Mouse (Mus musculus): ENCODE measurements around the gene Nlgn3. TPM values are rescaled to one million over a fixed set of nuclear protein-coding genes. Genes with fewer than 3 reads are reported as not detected.
A peak's percentile ranks its signal among the peaks of the same experiment; 100 is the strongest.

Gene Nlgn3
- total RNA-seq (2021): 10 to 100 TPM; 13.4 to 13.6 TPM
- long read RNA-seq, experiment 1, full-length matches to known transcripts: 4 of 9 reads
- long read RNA-seq, experiment 1, partial matches to known transcripts: 0 of 9 reads
- long read RNA-seq, experiment 1, other reads (novel, unspliced or antisense): 5 of 9 reads
- long read RNA-seq, experiment 2, full-length matches to known transcripts: 1 of 2 reads
- long read RNA-seq, experiment 2, partial matches to known transcripts: 0 of 2 reads
- long read RNA-seq, experiment 2, other reads (novel, unspliced or antisense): 1 of 2 reads

GRCm38 (mm10) chrX:101299055-101299454 is at the start of gene Nlgn3:
Gene Nlgn3, plus strand, starts transcription at chrX:101299168.
- DNase-seq (ENCODE audit: low spot score in 2 of 2): peak in 1 of 2 experiments; percentile 4

DNA sequence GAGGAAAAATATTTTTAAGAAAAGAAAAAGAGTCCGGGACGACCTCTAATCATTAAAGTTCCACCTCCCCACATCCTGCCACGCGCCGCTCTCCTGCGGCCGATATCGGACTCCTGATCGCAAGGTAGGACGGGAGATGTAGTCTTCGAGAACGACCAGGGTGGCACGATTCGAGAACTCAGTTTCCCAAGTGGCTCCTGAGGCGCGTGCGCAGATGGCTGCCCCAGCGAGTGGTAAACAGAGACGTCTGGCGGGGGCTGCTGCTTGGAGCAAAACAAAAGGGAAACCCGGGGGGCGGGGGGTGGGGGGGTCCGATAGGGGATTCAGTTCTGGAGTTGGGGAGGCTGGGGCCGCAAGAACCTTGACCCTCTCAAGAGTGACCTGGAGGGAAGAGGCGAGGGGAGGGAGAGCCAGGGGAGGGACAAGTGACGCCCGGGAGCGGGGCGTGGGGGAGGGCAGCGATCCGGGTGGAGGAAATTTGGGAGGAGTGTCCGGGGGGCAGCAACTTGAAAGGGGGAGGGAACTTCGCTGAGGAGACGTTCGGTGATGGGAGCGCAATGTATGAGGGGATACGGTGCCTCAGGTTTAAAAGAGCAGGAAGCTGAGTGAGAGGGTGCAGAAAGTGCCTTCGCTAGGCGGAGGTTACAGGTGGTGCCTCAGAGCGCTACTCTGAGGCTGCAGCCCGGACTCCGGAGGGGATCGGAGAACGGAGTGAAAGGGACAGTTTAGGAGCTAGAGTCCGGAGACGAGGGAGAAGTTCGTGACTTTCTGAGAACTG is 44.8 kb upstream of the Nlgn3 start, which contains the start of gene Foxo4:
Gene Foxo4 (plus strand): TSS at position 577 of the 778 bp plus-strand sequence.
- DNase-seq (ENCODE audit: low spot score in 2 of 2): peak; percentile 44 to 66

GRCm38 (mm10) chrX:101254740-101255139 is 44.2 kb upstream of the Nlgn3 start:
- DNase-seq (ENCODE audit: low spot score in 2 of 2): no peak

- no peak for DNase-seq (ENCODE audit: low spot score in 2 of 2)
Observed at GRCm38 (mm10) chrX:101256603-101257002, 42.4 kb upstream of the Nlgn3 start.

DNA sequence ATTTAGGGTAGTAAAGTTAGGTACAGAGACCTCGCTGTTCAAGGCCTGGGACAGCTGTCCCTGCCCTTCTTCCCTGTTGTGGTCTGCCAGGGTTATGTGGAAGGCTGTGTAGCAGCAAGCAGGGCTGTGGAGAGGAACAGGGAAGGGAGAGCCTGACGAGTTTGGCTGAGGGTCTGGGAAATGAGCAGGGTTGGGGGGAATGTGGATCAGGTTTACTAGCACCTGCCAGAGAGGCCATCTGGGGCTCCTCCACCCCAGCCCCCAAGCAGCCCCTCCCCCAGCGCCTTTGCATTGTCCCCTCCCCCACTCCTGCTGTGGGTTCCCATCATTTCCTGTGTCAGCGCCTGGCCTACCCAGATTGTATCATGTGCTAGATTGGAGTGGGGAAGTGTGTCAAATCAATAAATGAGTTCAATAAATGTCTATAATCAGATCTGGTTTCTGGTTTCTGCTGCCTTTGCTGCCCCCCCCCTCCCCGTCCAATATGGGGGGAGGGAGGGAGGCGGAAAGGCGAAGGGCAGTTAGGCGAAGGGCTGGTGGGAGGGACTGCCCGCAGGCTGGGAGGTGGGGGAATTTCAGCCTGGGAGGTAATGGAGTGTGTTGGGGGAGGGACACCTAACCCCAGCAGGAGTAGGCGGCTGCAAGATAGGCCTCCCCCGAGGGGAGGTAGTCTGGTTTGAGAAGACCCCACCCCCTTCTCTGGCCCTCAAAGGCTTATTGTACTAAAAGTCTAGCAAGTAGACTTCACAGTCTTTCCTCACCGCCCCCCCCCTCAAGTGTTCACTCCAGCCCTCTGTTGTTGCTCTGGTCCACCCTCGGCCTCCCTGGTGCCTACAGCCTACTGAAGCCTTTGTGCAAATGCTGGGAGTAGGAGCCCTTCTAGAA is 38.3 kb upstream of the Nlgn3 start:
- DNase-seq (ENCODE audit: low spot score in 2 of 2): no peak

- no peak for DNase-seq (ENCODE audit: low spot score in 2 of 2)
Observed at GRCm38 (mm10) chrX:101263892-101264291, 35.1 kb upstream of the Nlgn3 start, which contains the start of gene Gm614. Gene Gm614, minus strand, starts transcription at chrX:101263992.

DNA sequence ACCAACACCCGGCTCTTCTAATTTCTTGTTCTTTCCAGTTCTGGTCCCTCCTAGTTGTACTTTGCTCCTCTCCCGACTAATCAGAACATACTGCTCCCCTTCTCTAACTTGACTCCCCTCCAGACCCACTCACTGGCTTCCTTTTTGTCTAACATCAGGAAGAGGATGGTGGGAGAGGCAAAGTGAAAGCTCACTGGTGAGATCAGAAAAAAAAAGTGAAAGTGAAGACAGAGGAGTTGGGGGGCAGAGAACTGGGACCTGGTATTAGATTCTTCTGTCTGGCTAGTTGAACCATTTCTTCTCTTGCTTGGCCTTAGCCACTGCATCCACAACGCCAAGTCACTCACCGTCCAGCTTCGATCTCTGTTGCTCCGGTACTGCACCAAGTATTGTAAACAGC is 32.3 kb upstream of the Nlgn3 start:
- DNase-seq (ENCODE audit: low spot score in 2 of 2): no peak

- no peak for DNase-seq (ENCODE audit: low spot score in 2 of 2)
Observed at GRCm38 (mm10) chrX:101268025-101268754, 30.8 kb upstream of the Nlgn3 start, which contains the start of gene Il2rg. Gene Il2rg, minus strand, starts transcription at chrX:101268255.

- DNase-seq (ENCODE audit: low spot score in 2 of 2): no peak
Observed at GRCm38 (mm10) chrX:101268755-101269124, 30.2 kb upstream of the Nlgn3 start, which contains the start of gene Gm20489. Gene Gm20489, minus strand, starts transcription at chrX:101269023.

DNA sequence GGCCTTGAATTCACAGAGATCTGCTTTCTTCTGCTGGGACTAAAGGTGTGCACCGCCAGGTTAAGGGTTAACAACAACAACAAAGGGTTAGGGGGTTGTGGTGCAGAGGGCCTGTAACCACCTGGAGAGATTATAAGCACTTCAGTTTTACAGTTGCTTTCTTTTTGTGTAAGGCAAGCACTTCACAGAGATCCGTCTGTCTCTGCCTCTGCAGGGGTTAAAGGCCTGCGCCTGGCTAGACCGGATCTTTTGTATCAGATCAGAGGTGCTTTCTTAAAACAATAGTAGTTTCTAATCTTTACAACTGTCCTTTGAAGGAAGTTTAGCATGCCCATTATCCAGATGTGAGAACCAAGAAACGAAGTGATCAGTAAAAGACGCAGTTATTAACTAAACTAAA is 25.6 kb upstream of the Nlgn3 start:
- DNase-seq (ENCODE audit: low spot score in 2 of 2): no peak

GRCm38 (mm10) chrX:101273875-101274738 is 24.9 kb upstream of the Nlgn3 start, which contains the start of gene Med12:
Gene Med12, plus strand, starts transcription at chrX:101274030.
- peak; percentile 57 to 70 for DNase-seq (ENCODE audit: low spot score in 2 of 2)

GRCm38 (mm10) chrX:101282813-101283212 is 16.2 kb upstream of the Nlgn3 start:
- DNase-seq (ENCODE audit: low spot score in 2 of 2): no peak

- peak in 1 of 2 experiments; percentile 10 for DNase-seq (ENCODE audit: low spot score in 2 of 2)
Observed at GRCm38 (mm10) chrX:101285534-101285933, 13.4 kb upstream of the Nlgn3 start.

DNA sequence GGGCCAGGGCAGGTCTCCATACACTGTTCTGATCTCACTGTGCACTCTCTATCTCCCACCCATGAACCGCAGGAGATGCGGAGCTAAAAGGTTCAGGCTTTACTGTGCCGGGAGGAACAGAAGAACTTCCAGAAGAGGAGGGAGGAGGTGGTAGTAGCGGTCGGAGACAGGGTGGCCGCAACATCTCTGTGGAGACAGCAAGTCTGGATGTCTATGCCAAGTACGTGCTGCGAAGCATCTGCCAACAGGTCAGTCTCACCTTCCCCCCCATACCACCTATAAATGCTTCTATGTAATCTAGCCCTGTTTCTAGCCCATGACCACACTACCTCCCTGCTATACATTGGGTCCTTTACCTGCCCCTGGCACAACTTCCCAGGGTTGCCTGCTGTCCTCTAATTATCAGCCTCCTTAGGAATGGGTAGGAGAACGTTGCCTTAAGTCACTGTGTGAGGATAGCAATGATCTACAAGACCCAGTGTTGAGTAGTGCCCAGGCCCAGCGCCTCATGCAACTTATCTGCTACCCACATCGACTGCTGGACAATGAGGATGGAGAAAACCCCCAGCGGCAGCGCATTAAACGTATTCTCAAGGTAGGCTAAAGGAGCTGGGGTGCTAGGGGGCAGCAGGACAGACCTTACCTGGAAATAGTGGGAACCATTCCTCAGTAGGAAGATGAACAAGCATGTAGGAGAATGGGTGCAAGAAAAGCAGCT is 12.9 kb upstream of the Nlgn3 start:
- no peak for DNase-seq (ENCODE audit: low spot score in 2 of 2)

DNA sequence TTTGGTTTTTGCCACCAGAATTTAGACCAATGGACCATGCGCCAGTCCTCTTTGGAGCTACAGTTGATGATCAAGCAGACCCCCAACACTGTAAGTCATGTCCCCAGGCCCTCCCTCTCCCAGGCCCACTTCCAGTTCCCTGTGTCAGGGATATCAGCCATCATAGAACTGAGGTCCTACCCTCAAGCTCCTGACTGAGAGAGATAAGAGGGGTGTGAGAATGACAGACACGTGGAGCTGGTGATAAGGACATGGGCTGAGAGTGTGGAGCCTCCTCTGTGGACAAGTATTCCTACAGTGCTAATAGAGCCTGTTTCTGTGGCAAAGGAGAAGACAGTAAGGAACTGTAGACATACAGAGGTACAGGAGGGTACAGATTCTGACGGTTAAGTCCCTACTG is 11.4 kb upstream of the Nlgn3 start:
- DNase-seq (ENCODE audit: low spot score in 2 of 2): no peak

DNA sequence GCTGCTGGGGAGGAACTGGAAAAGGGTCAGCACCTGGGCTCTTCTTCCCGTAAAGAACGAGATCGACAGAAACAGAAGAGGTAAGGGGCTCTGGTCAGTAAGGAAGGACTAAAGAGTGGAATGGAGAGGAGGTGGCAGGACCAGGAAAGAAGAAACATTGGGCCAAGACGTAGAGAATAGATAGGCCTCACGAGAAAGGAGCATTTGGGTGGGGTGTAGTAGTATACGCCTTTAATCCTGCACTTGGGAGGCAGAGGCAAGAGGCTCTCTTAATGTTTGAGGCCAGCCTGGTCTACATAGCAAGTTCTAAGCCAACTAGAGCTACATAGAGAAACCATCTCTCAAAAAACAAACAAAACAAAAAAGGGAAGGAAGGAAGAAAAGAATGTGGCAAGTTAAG is 10.5 kb upstream of the Nlgn3 start:
- no peak for DNase-seq (ENCODE audit: low spot score in 2 of 2)

GRCm38 (mm10) chrX:101289037-101289436 is 9.9 kb upstream of the Nlgn3 start:
- DNase-seq (ENCODE audit: low spot score in 2 of 2): no peak

- DNase-seq (ENCODE audit: low spot score in 2 of 2): no peak
Observed at GRCm38 (mm10) chrX:101290111-101290510, 8.9 kb upstream of the Nlgn3 start.

Data from adrenal gland, postnatal 4 days (tissue).